Mouse (Mus musculus) erythroblast, embryonic 14.5 days (primary cell): Measurements from ENCODE around the gene Foxo1. TPM values are rescaled to one million over a fixed set of nuclear protein-coding genes. Genes with fewer than 3 reads are reported as not detected.

Experiments used
- H3K27me3 ChIP-seq: 2 replicates; pipeline ENCODE4 v1.6.1; 2012; ENCODE audit warnings: inconsistent platforms; ENCODE audit not compliant: control insufficient read depth
- H3K36me3 ChIP-seq: 2 replicates; pipeline ENCODE4 v1.6.1; 2012; ENCODE audit warnings: mild to moderate bottlenecking, inconsistent platforms; ENCODE audit not compliant: control insufficient read depth
- H3K4me1 ChIP-seq: 2 replicates; pipeline ENCODE4 v1.6.1; 2012; ENCODE audit warnings: inconsistent platforms; ENCODE audit not compliant: control insufficient read depth
- H3K4me3 ChIP-seq: replicated peaks from 2 replicates; pipeline ENCODE3; 2012; ENCODE audit warnings: moderate library complexity, mild to moderate bottlenecking, inconsistent platforms
- H3K9me3 ChIP-seq: 2 replicates; pipeline ENCODE4 v1.6.1; 2012; ENCODE audit warnings: low read length, inconsistent platforms, mixed read lengths; ENCODE audit not compliant: control insufficient read depth
- GATA1 ChIP-seq: IDR thresholded peaks from 2 replicates; pipeline ENCODE4 v1.6.1; 2012; ENCODE audit warnings: low read length, inconsistent platforms, mixed read lengths
- TAL1 ChIP-seq: IDR thresholded peaks from 3 replicates; pipeline ENCODE4 v1.6.1; 2012; ENCODE audit warnings: low read length, inconsistent platforms, mixed read lengths
- polyA plus RNA-seq: library from polyadenylated mRNA; stranded (reverse); fragments of >175 nt; gene quantifications from 2 replicates; pipeline ENCODE4 v1.2.3, GENCODE M21; 2012

Gene Foxo1
- polyA plus RNA-seq, 1 experiment, result 0.02 TPM

GRCm38 (mm10) chr3:52369881-52370428 is 101.8 kb downstream of the Foxo1 start:
- Histone ChIP-seq H3K27me3 (no peaks in the 10 kb centered on the region), H3K4me1 (no peaks in the 10 kb centered on the region), H3K9me3 (no peaks in the 10 kb centered on the region), H3K4me3 (no peak overlapping the region), H3K36me3 (no peaks in the 10 kb centered on the region)
- TF ChIP-seq TAL1 (no peak), GATA1 (no peak)

- H3K4me3 ChIP-seq, result no peak overlapping the region
- TF ChIP-seq GATA1, result no peak
- no peak for TF ChIP-seq TAL1
- H3K4me1 ChIP-seq, result no peaks in the 10 kb centered on the region
Measured at GRCm38 (mm10) chr3:52376974-52377373, 108.8 kb downstream of the Foxo1 start.

GRCm38 (mm10) chr3:52383351-52383750 is 115.2 kb downstream of the Foxo1 start:
- H3K4me3 ChIP-seq, result no peak overlapping the region
- H3K36me3 ChIP-seq, result no peaks in the 10 kb centered on the region
- no peaks in the 10 kb centered on the region for H3K4me1 ChIP-seq
- no peaks in the 10 kb centered on the region for H3K27me3 ChIP-seq
- TF ChIP-seq TAL1, result no peak
- H3K9me3 ChIP-seq, result no peaks in the 10 kb centered on the region

More at GRCm38 (mm10) chr3:52376974-52377373, 108.8 kb downstream of the Foxo1 start:
- H3K36me3 ChIP-seq, result no peaks in the 10 kb centered on the region
- no peaks in the 10 kb centered on the region for H3K27me3 ChIP-seq
- no peaks in the 10 kb centered on the region for H3K9me3 ChIP-seq

DNA sequence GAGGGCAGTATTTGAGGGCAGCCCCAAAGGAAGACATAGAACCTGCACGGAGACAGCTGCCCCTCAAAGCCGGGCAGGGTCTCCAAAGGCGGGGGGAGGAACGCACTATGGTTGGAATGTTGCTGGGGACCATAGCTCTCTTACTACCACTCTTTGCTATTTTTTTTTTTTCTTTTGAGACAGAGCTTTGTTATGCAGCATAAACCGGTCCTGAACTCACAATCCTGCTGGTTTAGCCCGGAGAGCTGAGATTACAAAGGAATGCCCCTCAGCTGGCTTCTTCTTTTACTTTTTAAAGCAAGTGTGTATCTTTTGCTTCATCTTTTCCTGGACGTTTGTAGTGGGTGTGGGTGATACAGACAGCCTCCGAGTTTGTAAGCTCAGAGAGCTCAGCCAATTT is 118.2 kb downstream of the Foxo1 start:
- TF ChIP-seq GATA1, result no peak
- no peak for TF ChIP-seq TAL1
- H3K36me3 ChIP-seq, result no peaks in the 10 kb centered on the region
- H3K9me3 ChIP-seq, result no peaks in the 10 kb centered on the region
- H3K4me1 ChIP-seq, result no peaks in the 10 kb centered on the region
- no peak overlapping the region for H3K4me3 ChIP-seq
- no peaks in the 10 kb centered on the region for H3K27me3 ChIP-seq

GRCm38 (mm10) chr3:52390321-52390720 is 122.2 kb downstream of the Foxo1 start:
- no peaks in the 10 kb centered on the region for H3K4me1 ChIP-seq
- no peaks in the 10 kb centered on the region for H3K36me3 ChIP-seq
- no peaks in the 10 kb centered on the region for H3K27me3 ChIP-seq
- no peak overlapping the region for H3K4me3 ChIP-seq
- H3K9me3 ChIP-seq, result no peaks in the 10 kb centered on the region
- TF ChIP-seq GATA1, result no peak
- TF ChIP-seq TAL1, result no peak

DNA sequence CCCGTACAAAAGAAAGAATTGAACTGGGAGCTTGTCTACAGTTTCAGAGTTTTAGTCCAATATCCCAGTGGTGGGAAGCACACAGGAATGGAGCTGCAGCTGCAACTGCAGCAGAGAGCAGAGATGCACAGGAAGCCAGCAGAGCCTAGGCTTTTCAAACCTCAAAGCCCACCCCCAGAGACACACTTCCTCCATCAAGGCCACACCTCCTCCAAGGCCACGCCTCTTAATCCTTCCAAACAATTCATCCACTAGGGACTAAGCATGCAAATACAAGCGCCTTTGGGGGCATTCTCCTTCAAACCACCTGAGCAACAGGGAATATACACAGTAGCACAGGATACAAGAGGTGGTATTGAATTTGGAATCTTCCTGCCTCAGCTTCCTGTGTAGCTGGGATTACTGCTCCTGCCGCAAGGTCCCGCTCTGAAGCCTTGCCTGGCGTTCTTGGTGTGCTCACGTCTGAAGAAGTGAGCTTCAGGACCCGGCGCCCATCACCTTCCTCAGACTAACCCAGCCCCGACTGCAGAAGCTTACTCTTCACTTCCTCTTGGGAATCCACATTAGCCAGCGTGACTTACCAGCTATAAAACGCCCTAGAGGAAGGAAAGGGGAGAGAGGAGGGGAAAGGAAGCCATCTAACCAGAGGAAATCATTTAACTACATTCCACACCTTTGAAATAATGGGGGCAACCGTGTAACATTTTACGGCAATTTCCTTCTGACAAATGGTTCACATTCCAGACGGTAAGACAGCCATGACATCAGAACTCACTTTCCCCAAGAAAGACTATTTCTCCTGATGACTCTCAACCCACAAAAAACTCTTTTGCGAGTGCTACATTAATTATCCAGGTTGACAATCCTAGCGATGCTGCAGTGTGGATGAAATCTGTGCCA is 122.9 kb downstream of the Foxo1 start:
- no peaks in the 10 kb centered on the region for H3K4me1 ChIP-seq
- H3K27me3 ChIP-seq, result no peaks in the 10 kb centered on the region
- H3K9me3 ChIP-seq, result no peaks in the 10 kb centered on the region
- no peak for TF ChIP-seq GATA1
- no peak for TF ChIP-seq TAL1
- no peak overlapping the region for H3K4me3 ChIP-seq
- H3K36me3 ChIP-seq, result no peaks in the 10 kb centered on the region

- Histone ChIP-seq H3K4me3 (no peak overlapping the region), H3K9me3 (no peaks in the 10 kb centered on the region), H3K36me3 (no peaks in the 10 kb centered on the region), H3K4me1 (no peaks in the 10 kb centered on the region), H3K27me3 (no peaks in the 10 kb centered on the region)
- no peak for TF ChIP-seq TAL1
- no peak for TF ChIP-seq GATA1
Measured at GRCm38 (mm10) chr3:52391897-52392296, 123.8 kb downstream of the Foxo1 start.

DNA sequence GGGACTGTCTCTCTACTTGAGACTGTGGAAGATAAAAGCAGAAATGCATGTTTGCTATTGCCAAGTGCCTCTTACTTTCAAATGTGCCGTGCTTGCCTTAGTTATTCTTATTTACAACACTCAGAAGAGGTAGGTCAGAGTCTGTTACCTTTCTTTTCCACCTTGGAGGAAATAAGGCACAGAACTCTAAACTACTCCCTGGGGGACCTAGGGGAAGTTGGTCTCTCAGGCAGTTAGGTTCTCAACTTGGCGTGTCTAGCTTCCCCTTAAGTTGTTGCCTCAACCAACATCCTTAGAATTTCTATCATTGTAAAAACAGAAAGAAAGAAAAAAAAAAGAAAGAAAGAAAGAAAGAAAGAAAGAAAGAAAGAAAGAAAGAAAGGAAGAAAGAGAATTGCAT is 124.4 kb downstream of the Foxo1 start:
- no peaks in the 10 kb centered on the region for H3K36me3 ChIP-seq
- no peaks in the 10 kb centered on the region for H3K4me1 ChIP-seq
- TF ChIP-seq TAL1, result no peak
- no peak for TF ChIP-seq GATA1
- H3K27me3 ChIP-seq, result no peaks in the 10 kb centered on the region
- H3K4me3 ChIP-seq, result no peak overlapping the region
- no peaks in the 10 kb centered on the region for H3K9me3 ChIP-seq

GRCm38 (mm10) chr3:52393171-52393570 is 125.0 kb downstream of the Foxo1 start:
- H3K9me3 ChIP-seq, result no peaks in the 10 kb centered on the region
- no peak overlapping the region for H3K4me3 ChIP-seq
- H3K36me3 ChIP-seq, result no peaks in the 10 kb centered on the region
- H3K27me3 ChIP-seq, result no peaks in the 10 kb centered on the region
- TF ChIP-seq TAL1 (no peak), GATA1 (no peak)
- no peaks in the 10 kb centered on the region for H3K4me1 ChIP-seq
